Mouse (Mus musculus): ENCODE results near the gene Nab1. TPM values are rescaled to one million over a fixed set of nuclear protein-coding genes. Genes with fewer than 3 reads are reported as not detected.
"Not testable (repeated sequence)": the region's sequence is repeated elsewhere in the genome, so short reads cannot be mapped to it uniquely, and the experiment has no call there.

The Nab1 gene
- 8.8 TPM for polyA plus RNA-seq (2012; fragmentation: generic; extraction: Trizol)
- long read RNA-seq, experiment 1, partial matches to known transcripts, result 3 of 8 reads
- long read RNA-seq, experiment 1, other reads (novel, unspliced or antisense), result 4 of 8 reads
- long read RNA-seq, experiment 2, transcript Nab1-201 (8 exons, 3,874 nt), result major isoform, 11 of 22 reads
- long read RNA-seq, experiment 2, partial matches to known transcripts, result 3 of 22 reads
- long read RNA-seq, experiment 2, other reads (novel, unspliced or antisense), result 7 of 22 reads

- H3K36me3 ChIP-seq (ENCODE audit: control insufficient read depth, insufficient read depth), result no peaks in the 10 kb centered on the region
- H3K79me2 ChIP-seq (ENCODE audit: control insufficient read depth, insufficient read depth), result peaks cover 44% of the 10 kb centered on the region
- H3K4me3 ChIP-seq (ENCODE audit: insufficient read depth, poor library complexity, severe bottlenecking), result peak within 1 kb of the TSS; percentile 61
- no peaks in the 10 kb centered on the region for H3K27me3 ChIP-seq (ENCODE audit: control insufficient read depth, insufficient read depth, insufficient read length)
- H3ac ChIP-seq (ENCODE audit: control insufficient read depth, insufficient read length, low read depth), result peak within 1 kb of the TSS; percentile 94
- peaks cover 28% of the 10 kb centered on the region for H3K79me3 ChIP-seq (ENCODE audit: low read depth)
- TF ChIP-seq MYOD1 (IDR thresholded peaks at IDR 0.05; ENCODE audit: control insufficient read depth, insufficient read length, low read depth) (no peak), USF1 (IDR thresholded peaks at IDR 0.05; ENCODE audit: low read depth) (no peak), CEBPB (IDR thresholded peaks at IDR 0.05; ENCODE audit: low read depth) (no peak), FOSL1 (IDR thresholded peaks at IDR 0.05; ENCODE audit: insufficient read depth, low read length, poor library complexity, severe bottlenecking) (no peak), MYOG (IDR thresholded peaks at IDR 0.05; ENCODE audit: control insufficient read depth, extremely low read depth, insufficient read length) (no peak), CTCF (IDR thresholded peaks at IDR 0.05; ENCODE audit: control insufficient read depth, insufficient read depth, insufficient read length) (no peak), MAX (IDR thresholded peaks at IDR 0.05) (no peak)
These were observed at the start of gene Nab1 for GRCm38 (mm10) chr1:52500314-52500981. Nab1 (minus strand) TSS chr1:52500679.

GRCm38 (mm10) chr1:52547451-52547850 lies 47.0 kb upstream of the Nab1 start:
- no peaks in the 10 kb centered on the region for H3K27me3 ChIP-seq (ENCODE audit: control insufficient read depth, insufficient read depth, insufficient read length)
- H3K4me3 ChIP-seq (ENCODE audit: insufficient read depth, poor library complexity, severe bottlenecking), result no peak overlapping the region
- H3ac ChIP-seq (ENCODE audit: control insufficient read depth, insufficient read length, low read depth), result no peak overlapping the region
- no peak for TF ChIP-seq CTCF (IDR thresholded peaks at IDR 0.05; ENCODE audit: control insufficient read depth, insufficient read depth, insufficient read length)
- no peak for TF ChIP-seq MYOD1 (IDR thresholded peaks at IDR 0.05; ENCODE audit: control insufficient read depth, insufficient read length, low read depth)
- TF ChIP-seq FOSL1 (IDR thresholded peaks at IDR 0.05; ENCODE audit: insufficient read depth, low read length, poor library complexity, severe bottlenecking), result no peak
- TF ChIP-seq MYOG (IDR thresholded peaks at IDR 0.05; ENCODE audit: control insufficient read depth, extremely low read depth, insufficient read length), result no peak
- TF ChIP-seq USF1 (IDR thresholded peaks at IDR 0.05; ENCODE audit: low read depth), result no peak
- no peak for TF ChIP-seq CEBPB (IDR thresholded peaks at IDR 0.05; ENCODE audit: low read depth)
- TF ChIP-seq MAX (IDR thresholded peaks at IDR 0.05), result no peak
- H3K79me2 ChIP-seq (ENCODE audit: control insufficient read depth, insufficient read depth), result no peaks in the 10 kb centered on the region
- H3K79me3 ChIP-seq (ENCODE audit: low read depth), result no peaks in the 10 kb centered on the region
- no peaks in the 10 kb centered on the region for H3K36me3 ChIP-seq (ENCODE audit: control insufficient read depth, insufficient read depth)

DNA sequence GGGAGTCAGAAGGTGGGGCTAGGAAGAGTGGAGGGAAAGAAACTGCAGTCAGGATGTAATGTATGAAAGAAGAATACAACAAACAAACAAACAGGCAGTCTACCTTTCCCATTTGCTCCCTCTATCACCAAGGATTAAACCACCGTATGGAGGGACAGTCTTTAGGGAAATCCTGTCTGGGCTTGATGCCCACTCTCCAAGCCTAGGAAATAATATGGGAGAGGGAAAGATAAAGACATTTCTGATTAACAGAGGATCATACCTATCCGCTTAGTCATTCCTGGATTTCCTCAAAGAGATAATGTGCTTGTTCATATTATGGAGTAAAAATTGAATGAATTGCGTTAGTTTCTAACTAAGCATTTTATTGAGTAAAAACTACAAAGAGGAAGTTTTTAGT lies 46.3 kb upstream of the Nab1 start:
- H3K27me3 ChIP-seq (ENCODE audit: control insufficient read depth, insufficient read depth, insufficient read length), result no peaks in the 10 kb centered on the region
- no peak for TF ChIP-seq CEBPB (IDR thresholded peaks at IDR 0.05; ENCODE audit: low read depth)
- TF ChIP-seq FOSL1 (IDR thresholded peaks at IDR 0.05; ENCODE audit: insufficient read depth, low read length, poor library complexity, severe bottlenecking), result no peak
- TF ChIP-seq MYOD1 (IDR thresholded peaks at IDR 0.05; ENCODE audit: control insufficient read depth, insufficient read length, low read depth), result no peak
- TF ChIP-seq CTCF (IDR thresholded peaks at IDR 0.05; ENCODE audit: control insufficient read depth, insufficient read depth, insufficient read length), result no peak
- no peak for TF ChIP-seq USF1 (IDR thresholded peaks at IDR 0.05; ENCODE audit: low read depth)
- no peak for TF ChIP-seq MYOG (IDR thresholded peaks at IDR 0.05; ENCODE audit: control insufficient read depth, extremely low read depth, insufficient read length)
- TF ChIP-seq MAX (IDR thresholded peaks at IDR 0.05), result no peak
- no peak overlapping the region for H3K4me3 ChIP-seq (ENCODE audit: insufficient read depth, poor library complexity, severe bottlenecking)
- H3K79me3 ChIP-seq (ENCODE audit: low read depth), result no peaks in the 10 kb centered on the region
- no peaks in the 10 kb centered on the region for H3K79me2 ChIP-seq (ENCODE audit: control insufficient read depth, insufficient read depth)
- H3K36me3 ChIP-seq (ENCODE audit: control insufficient read depth, insufficient read depth), result no peaks in the 10 kb centered on the region
- H3ac ChIP-seq (ENCODE audit: control insufficient read depth, insufficient read length, low read depth), result no peak overlapping the region

GRCm38 (mm10) chr1:52540124-52540523 lies 39.6 kb upstream of the Nab1 start:
- not testable (repeated sequence) for H3K79me2 ChIP-seq (ENCODE audit: control insufficient read depth, insufficient read depth); H3K36me3 ChIP-seq (ENCODE audit: control insufficient read depth, insufficient read depth); H3ac ChIP-seq (ENCODE audit: control insufficient read depth, insufficient read length, low read depth); H3K27me3 ChIP-seq (ENCODE audit: control insufficient read depth, insufficient read depth, insufficient read length); H3K79me3 ChIP-seq (ENCODE audit: low read depth); H3K4me3 ChIP-seq (ENCODE audit: insufficient read depth, poor library complexity, severe bottlenecking)

DNA sequence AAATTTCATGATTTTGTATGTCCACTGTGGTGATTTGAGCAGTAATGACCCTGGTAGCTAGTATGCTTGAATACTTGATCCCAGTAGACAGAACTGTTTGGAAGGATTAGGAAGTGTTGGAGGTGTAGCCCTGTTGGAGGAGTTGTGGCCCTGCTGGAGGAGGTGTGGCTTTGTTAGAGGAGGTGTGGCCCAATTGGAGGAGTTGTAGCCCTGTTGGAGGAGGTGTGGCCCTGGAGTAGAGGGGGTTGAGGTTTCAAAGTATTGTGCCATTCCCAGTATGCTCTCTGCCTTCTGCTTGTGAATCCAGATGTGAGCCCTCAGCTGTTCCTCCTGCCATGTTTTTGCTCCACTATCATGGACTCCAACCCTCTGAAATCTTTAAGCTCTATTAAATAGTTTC lies 29.5 kb upstream of the Nab1 start:
- Histone ChIP-seq H3ac (ENCODE audit: control insufficient read depth, insufficient read length, low read depth) (no peak overlapping the region), H3K79me2 (ENCODE audit: control insufficient read depth, insufficient read depth) (no peaks in the 10 kb centered on the region), H3K27me3 (ENCODE audit: control insufficient read depth, insufficient read depth, insufficient read length) (no peaks in the 10 kb centered on the region), H3K4me3 (ENCODE audit: insufficient read depth, poor library complexity, severe bottlenecking) (no peak overlapping the region), H3K36me3 (ENCODE audit: control insufficient read depth, insufficient read depth) (no peaks in the 10 kb centered on the region), H3K79me3 (ENCODE audit: low read depth) (no peaks in the 10 kb centered on the region)
- TF ChIP-seq CTCF (IDR thresholded peaks at IDR 0.05; ENCODE audit: control insufficient read depth, insufficient read depth, insufficient read length) (no peak), USF1 (IDR thresholded peaks at IDR 0.05; ENCODE audit: low read depth) (no peak), MYOD1 (IDR thresholded peaks at IDR 0.05; ENCODE audit: control insufficient read depth, insufficient read length, low read depth) (no peak), MYOG (IDR thresholded peaks at IDR 0.05; ENCODE audit: control insufficient read depth, extremely low read depth, insufficient read length) (no peak), CEBPB (IDR thresholded peaks at IDR 0.05; ENCODE audit: low read depth) (no peak), FOSL1 (IDR thresholded peaks at IDR 0.05; ENCODE audit: insufficient read depth, low read length, poor library complexity, severe bottlenecking) (no peak), MAX (IDR thresholded peaks at IDR 0.05) (no peak)

DNA sequence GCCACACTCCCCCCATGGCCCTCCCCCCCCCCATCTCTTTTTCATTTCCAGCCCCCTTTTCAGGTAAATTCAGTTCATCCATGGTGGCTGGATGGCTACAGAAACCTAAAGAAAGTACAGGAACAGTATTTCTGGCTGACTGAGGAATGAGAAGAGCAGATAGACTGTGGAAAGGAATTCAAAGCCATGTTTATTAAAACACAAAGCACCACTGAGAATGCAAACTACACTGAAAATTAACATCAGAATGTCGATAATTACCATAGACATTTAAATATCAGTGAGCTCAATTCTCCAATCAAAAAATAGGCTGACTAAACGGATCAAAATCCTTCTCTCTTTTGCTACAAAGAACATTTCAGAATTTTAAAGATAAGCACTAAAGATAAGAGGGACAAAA lies 27.2 kb upstream of the Nab1 start:
- H3K36me3 ChIP-seq (ENCODE audit: control insufficient read depth, insufficient read depth), result no peaks in the 10 kb centered on the region
- H3K79me3 ChIP-seq (ENCODE audit: low read depth), result no peaks in the 10 kb centered on the region
- H3K27me3 ChIP-seq (ENCODE audit: control insufficient read depth, insufficient read depth, insufficient read length), result no peaks in the 10 kb centered on the region
- no peak overlapping the region for H3ac ChIP-seq (ENCODE audit: control insufficient read depth, insufficient read length, low read depth)
- H3K79me2 ChIP-seq (ENCODE audit: control insufficient read depth, insufficient read depth), result no peaks in the 10 kb centered on the region
- TF ChIP-seq MYOD1 (IDR thresholded peaks at IDR 0.05; ENCODE audit: control insufficient read depth, insufficient read length, low read depth) (no peak), MAX (IDR thresholded peaks at IDR 0.05) (no peak)
- H3K4me3 ChIP-seq (ENCODE audit: insufficient read depth, poor library complexity, severe bottlenecking), result no peak overlapping the region

Data from C2C12 (cell line).